Mouse (Mus musculus) heart, postnatal 0 days (tissue): Measurements from ENCODE around the gene Syndig1l.

ENCODE experiments used
- CTCF ChIP-seq: IDR thresholded peaks from 2 replicates; pipeline ENCODE4 v1.5.1; 2016; ENCODE audit warnings: antibody characterized with exemption, control low read depth, low read depth
- EP300 ChIP-seq: IDR thresholded peaks from 2 replicates; pipeline ENCODE4 v1.6.1; 2016; ENCODE audit warnings: antibody characterized with exemption, low read depth

DNA sequence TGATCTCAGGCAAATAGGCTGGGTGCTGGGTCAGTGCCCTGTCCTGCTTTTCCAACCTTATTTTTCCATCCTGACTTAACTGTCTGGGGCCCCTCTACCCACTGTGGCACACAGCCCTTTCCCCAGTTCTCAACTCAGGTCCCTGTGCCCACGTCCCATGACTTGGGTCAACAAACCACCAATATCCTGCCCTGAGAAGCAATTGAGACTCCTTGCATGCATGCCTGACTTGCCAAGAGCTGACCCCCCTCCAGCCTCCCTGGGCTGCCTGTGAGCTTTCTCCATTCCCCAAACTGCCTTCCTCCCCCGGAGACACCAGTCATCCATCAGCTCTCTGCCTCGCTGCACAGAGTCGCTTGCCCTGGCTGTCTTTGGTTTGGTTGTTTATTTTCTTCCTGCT, 28.4 kb upstream of the Syndig1l start:
- no peak for TF ChIP-seq CTCF
- TF ChIP-seq EP300, result no peak
